Mouse (Mus musculus): ENCODE measurements at regions not wholly inside any gene's neighbourhood (a gene's known extent, or its start where the extent isn't known, plus 50 kb on each side); places are given as distances from the start of the nearest gene placed in this dataset.

DNA sequence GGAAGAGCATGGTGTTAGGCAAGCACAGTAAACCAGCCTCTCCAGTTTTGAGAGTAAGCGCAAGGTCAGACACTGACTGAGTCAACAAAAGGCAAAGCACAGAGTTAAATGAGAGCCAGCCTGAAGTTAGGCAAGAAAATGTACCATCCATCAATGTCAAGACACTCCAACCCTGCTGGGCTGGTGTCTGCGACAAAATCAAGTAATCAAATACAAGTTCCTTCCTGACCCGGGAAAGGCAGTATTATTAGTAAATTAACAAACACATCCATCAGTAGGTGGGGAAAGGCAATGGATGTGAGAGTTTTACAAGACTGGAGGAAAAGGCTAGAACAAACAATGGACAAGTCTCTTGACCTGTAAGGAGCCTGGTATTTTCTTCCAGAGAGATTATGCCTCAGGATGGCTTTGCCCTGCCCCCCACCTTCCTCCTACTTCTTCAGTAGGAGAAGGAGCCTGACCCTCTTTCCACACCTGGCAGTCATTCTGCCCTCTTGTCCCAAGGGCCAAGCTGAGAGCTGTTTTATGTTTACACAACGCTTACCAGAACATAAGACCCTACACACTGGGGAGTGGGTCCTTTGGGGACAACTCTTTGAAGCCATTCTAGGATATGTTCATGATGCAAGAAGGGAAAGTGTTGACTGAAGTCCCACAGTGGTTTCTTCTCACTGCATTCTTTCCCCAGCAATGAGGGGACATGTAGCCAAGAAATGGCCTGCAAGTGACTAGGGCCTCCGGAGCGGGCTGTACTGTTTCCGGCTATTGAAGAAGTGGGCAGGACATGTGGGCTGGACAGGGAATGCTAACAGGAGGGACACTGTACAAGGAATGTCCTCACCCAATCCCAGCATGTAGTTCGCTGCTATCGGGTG is 461.7 kb upstream of the Gm10131 start:
- H3K4me1 ChIP-seq (ENCODE audit: control insufficient read depth, insufficient read depth, low read length), result peaks cover 2% of the 10 kb centered on the region; the same call in 1 of the 2 replicates
- no peak overlapping the region for H3K4me2 ChIP-seq (ENCODE audit: low read depth, low read length)
- H3K27ac ChIP-seq (ENCODE audit: low read length), result peak overlapping the region; percentile 31; the same call in 1 of the 2 replicates
- H3K9me3 ChIP-seq (replicated peaks; ENCODE audit: control insufficient read depth, low read length), result no peaks in the 10 kb centered on the region
- no peaks in the 10 kb centered on the region for H3K36me3 ChIP-seq (ENCODE audit: control insufficient read depth, insufficient read depth)
- no peaks in the 10 kb centered on the region for H3K27me3 ChIP-seq (ENCODE audit: control insufficient read depth, insufficient read depth, low read length)
- H3K4me3 ChIP-seq (ENCODE audit: low read length), result no peak overlapping the region
- ATAC-seq (replicated peaks; ENCODE audit: extremely low read depth, insufficient read depth, low FRiP score), result no peak
- no peak overlapping the region for H3K9ac ChIP-seq (ENCODE audit: low read length)
- WGBS, result 50% methylated on average over 9 of the region's 9 CpGs

DNA sequence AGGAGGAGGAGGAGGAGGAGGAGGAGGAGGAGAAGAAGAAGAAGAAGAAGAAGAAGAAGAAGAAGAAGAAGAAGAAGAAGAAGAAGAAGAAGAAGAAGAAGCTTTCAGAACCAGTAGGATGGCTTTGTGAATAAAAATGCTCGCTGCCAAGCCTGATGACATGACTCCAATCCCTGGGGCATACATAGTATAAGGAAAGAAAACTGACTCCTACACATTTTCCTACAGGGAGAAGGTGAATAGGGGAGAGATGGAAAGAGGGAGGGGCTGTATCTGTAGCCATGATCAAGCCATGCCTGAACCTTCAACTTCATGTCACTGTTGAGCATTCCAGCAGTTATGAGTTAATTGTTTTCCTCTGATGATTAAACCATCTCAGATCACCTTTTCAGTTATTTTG is 460.2 kb upstream of the Gm10131 start:
- H3K27me3 ChIP-seq (ENCODE audit: control insufficient read depth, insufficient read depth, low read length), result no peaks in the 10 kb centered on the region
- peaks cover 2% of the 10 kb centered on the region; the same call in 1 of the 2 replicates for H3K4me1 ChIP-seq (ENCODE audit: control insufficient read depth, insufficient read depth, low read length)

DNA sequence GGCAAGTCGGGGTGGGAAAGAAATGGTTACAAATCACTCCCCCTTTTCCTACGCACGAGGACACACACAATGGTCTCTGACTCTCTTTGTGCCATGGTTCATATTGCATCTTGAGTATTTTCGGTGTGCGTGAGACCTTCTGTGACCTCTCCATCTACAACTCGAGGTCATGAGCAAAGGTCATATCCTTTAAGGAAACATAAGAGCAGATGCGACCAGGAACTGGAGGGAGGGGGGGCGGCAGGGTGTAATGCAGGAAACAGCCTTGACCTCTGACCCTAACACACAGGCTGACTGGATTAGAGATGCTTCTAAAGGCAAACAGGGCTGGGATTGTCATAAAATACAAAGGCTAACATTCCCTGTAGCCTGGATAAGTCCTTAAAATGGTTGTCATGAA is 450.7 kb upstream of the Gm10131 start:
- H3K4me1 ChIP-seq (ENCODE audit: control insufficient read depth, insufficient read depth, low read length), result no peaks in the 10 kb centered on the region
- H3K9ac ChIP-seq (ENCODE audit: low read length), result no peak overlapping the region
- peaks cover 4% of the 10 kb centered on the region; the same call in 1 of the 2 replicates for H3K9me3 ChIP-seq (replicated peaks; ENCODE audit: control insufficient read depth, low read length)
- no peaks in the 10 kb centered on the region for H3K27me3 ChIP-seq (ENCODE audit: control insufficient read depth, insufficient read depth, low read length)
- H3K36me3 ChIP-seq (ENCODE audit: control insufficient read depth, insufficient read depth), result no peaks in the 10 kb centered on the region
- no peak overlapping the region for H3K4me2 ChIP-seq (ENCODE audit: low read depth, low read length)
- ATAC-seq (replicated peaks; ENCODE audit: extremely low read depth, insufficient read depth, low FRiP score), result no peak
- H3K27ac ChIP-seq (ENCODE audit: low read length), result no peak overlapping the region
- WGBS, result 62% methylated on average over 8 of the region's 8 CpGs
- no peak overlapping the region for H3K4me3 ChIP-seq (ENCODE audit: low read length)

More for the DNA sequence above, 460.2 kb upstream of the Gm10131 start:
- 88% methylated on average over 1 of the region's 1 CpGs for WGBS
- no peak for ATAC-seq (replicated peaks; ENCODE audit: extremely low read depth, insufficient read depth, low FRiP score)
- Histone ChIP-seq H3K4me2 (ENCODE audit: low read depth, low read length) (no peak overlapping the region), H3K36me3 (ENCODE audit: control insufficient read depth, insufficient read depth) (no peaks in the 10 kb centered on the region), H3K27ac (ENCODE audit: low read length) (no peak overlapping the region), H3K9me3 (replicated peaks; ENCODE audit: control insufficient read depth, low read length) (no peaks in the 10 kb centered on the region), H3K4me3 (ENCODE audit: low read length) (no peak overlapping the region), H3K9ac (ENCODE audit: low read length) (no peak overlapping the region)

DNA sequence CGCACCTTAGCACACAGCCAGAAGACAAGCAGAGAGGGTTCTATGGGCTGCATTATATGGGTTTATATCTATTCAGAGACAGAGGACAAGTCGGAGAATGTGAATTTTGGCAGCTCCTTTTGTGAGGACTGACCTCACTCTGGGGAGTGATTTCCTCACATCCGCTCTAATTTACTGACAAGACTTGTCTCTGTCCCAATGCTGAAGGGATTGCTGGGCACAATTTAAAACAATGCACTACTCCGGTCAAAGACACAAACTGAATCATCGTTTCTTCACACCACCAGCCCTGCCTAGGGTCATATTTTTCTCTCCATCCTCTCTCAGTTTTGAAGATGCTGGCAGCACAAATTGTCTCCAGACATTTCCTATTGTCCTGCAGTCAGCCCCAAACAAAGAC is 438.2 kb upstream of the Gm10131 start:
- 59% methylated on average over 5 of the region's 5 CpGs for WGBS
- Histone ChIP-seq H3K9me3 (replicated peaks; ENCODE audit: control insufficient read depth, low read length) (no peaks in the 10 kb centered on the region), H3K9ac (ENCODE audit: low read length) (no peak overlapping the region), H3K4me2 (ENCODE audit: low read depth, low read length) (no peak overlapping the region), H3K4me3 (ENCODE audit: low read length) (no peak overlapping the region), H3K27ac (ENCODE audit: low read length) (no peak overlapping the region), H3K36me3 (ENCODE audit: control insufficient read depth, insufficient read depth) (no peaks in the 10 kb centered on the region), H3K27me3 (ENCODE audit: control insufficient read depth, insufficient read depth, low read length) (no peaks in the 10 kb centered on the region), H3K4me1 (ENCODE audit: control insufficient read depth, insufficient read depth, low read length) (no peaks in the 10 kb centered on the region)
- ATAC-seq (replicated peaks; ENCODE audit: extremely low read depth, insufficient read depth, low FRiP score), result no peak

DNA sequence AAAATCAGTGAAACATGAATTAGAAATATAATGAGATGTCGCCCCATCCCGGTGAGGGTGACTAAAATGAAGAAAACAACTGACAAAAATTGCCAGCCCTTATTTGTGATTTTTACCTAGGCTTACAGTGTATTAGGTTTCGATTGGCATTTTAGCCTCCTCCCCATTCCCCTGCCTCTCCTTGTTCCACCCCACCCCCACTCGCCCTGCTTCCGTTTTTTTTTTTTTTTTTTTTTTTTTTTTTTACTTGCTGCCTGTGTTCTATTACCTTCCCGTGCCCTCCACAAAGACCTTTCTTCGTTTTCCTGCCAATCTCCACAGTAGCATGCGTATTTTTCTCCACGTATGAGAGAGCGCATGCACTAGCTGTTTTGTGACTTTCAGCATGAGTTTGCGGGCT is 435.3 kb upstream of the Gm10131 start:
- no peaks in the 10 kb centered on the region for H3K4me1 ChIP-seq (ENCODE audit: control insufficient read depth, insufficient read depth, low read length)
- H3K36me3 ChIP-seq (ENCODE audit: control insufficient read depth, insufficient read depth), result no peaks in the 10 kb centered on the region
- H3K9me3 ChIP-seq (replicated peaks; ENCODE audit: control insufficient read depth, low read length), result no peaks in the 10 kb centered on the region
- no peaks in the 10 kb centered on the region for H3K27me3 ChIP-seq (ENCODE audit: control insufficient read depth, insufficient read depth, low read length)
- ATAC-seq (replicated peaks; ENCODE audit: extremely low read depth, insufficient read depth, low FRiP score), result no peak
- peak overlapping the region; percentile 51 for H3K4me2 ChIP-seq (ENCODE audit: low read depth, low read length)
- peak overlapping the region; percentile 29 for H3K4me3 ChIP-seq (ENCODE audit: low read length)
- H3K9ac ChIP-seq (ENCODE audit: low read length), result no peak overlapping the region
- WGBS, result 18% methylated on average over 11 of the region's 11 CpGs
- no peak overlapping the region for H3K27ac ChIP-seq (ENCODE audit: low read length)

DNA sequence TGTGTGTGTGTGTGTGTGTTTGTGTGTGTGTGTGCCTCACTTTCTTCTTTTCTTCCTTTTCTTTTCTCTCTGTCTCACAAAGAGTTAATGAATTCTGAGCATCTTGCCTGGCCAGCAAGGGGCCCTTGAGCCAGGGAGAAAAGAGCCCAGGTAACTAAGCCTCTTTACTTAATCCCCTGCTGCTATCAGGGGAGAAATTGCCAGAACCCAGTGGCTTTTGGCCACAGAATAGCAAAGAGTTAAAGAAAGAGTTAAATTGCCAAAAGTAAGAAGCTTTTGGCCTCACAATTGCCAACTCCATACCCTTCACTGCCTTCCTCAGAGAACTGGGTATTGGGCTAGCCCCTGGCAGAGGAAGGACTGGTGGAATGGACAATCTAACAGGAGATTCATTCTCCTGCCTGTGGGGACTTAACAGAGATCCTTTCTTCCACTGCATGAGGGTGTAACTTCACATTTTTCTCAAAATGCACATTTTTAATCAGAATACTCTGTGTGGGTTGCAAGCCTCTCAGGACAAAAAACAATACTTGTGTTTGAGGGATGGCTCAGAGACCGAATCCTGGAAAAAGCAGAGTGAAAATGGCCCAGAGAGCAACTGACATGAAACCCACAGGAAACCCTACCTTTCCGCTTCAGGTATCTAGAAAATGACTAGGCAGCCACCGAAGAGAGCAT is 431.0 kb upstream of the Gm10131 start:
- H3K4me1 ChIP-seq (ENCODE audit: control insufficient read depth, insufficient read depth, low read length), result no peaks in the 10 kb centered on the region
- H3K4me3 ChIP-seq (ENCODE audit: low read length), result no peak overlapping the region
- H3K27me3 ChIP-seq (ENCODE audit: control insufficient read depth, insufficient read depth, low read length), result no peaks in the 10 kb centered on the region
- H3K4me2 ChIP-seq (ENCODE audit: low read depth, low read length), result no peak overlapping the region
- ATAC-seq (replicated peaks; ENCODE audit: extremely low read depth, insufficient read depth, low FRiP score), result no peak
- no peaks in the 10 kb centered on the region for H3K9me3 ChIP-seq (replicated peaks; ENCODE audit: control insufficient read depth, low read length)
- H3K27ac ChIP-seq (ENCODE audit: low read length), result no peak overlapping the region
- WGBS, result 66% methylated on average over 3 of the region's 3 CpGs
- H3K9ac ChIP-seq (ENCODE audit: low read length), result no peak overlapping the region
- H3K36me3 ChIP-seq (ENCODE audit: control insufficient read depth, insufficient read depth), result no peaks in the 10 kb centered on the region

DNA sequence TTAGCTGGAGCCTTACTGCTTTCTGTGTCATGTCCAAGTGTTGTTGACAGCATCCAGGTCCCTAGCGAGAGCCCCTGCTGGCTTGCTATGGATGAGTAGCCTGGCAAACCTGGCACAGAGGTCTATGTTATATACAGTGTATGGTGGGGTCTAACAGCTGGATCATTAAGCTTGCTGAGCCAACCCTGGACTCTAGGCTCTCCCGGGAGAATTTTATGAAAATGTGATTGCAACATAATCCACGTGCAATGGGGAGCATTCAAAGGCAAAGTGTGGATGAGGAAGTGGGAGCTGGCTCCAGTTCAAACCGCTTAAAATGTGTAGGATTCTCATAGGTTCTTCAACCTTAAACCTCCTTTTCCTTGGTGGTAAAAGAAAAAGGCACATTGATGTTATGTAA is 427.7 kb upstream of the Gm10131 start:
- 42% methylated on average over 4 of the region's 4 CpGs for WGBS

DNA sequence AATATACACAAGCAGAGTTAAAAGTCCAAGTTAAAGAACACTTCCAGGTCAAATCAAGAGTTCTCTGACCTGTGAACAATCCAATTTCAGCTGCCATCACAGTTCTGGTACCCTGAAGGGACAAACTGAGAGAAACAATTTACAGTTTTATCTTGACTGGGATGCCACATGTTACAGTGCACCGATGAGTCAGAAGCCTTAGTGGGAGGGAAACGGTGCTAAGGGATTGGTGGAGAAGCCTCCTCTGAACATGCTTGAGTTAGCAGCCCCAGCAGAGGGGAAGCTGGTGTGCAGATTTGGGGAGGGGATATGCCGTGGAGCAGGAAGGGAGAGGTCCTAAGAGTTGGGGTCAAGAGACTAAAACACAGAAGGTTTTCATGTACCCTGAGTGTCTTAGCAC is 423.9 kb upstream of the Gm10131 start:
- Histone ChIP-seq H3K36me3 (ENCODE audit: control insufficient read depth, insufficient read depth) (no peaks in the 10 kb centered on the region), H3K4me3 (ENCODE audit: low read length) (no peak overlapping the region), H3K27me3 (ENCODE audit: control insufficient read depth, insufficient read depth, low read length) (no peaks in the 10 kb centered on the region), H3K4me1 (ENCODE audit: control insufficient read depth, insufficient read depth, low read length) (peaks cover 11% of the 10 kb centered on the region), H3K27ac (ENCODE audit: low read length) (no peak overlapping the region), H3K4me2 (ENCODE audit: low read depth, low read length) (no peak overlapping the region), H3K9me3 (replicated peaks; ENCODE audit: control insufficient read depth, low read length) (no peaks in the 10 kb centered on the region), H3K9ac (ENCODE audit: low read length) (no peak overlapping the region)
- 58% methylated on average over 3 of the region's 3 CpGs for WGBS
- no peak for ATAC-seq (replicated peaks; ENCODE audit: extremely low read depth, insufficient read depth, low FRiP score)

More for the DNA sequence above, 427.7 kb upstream of the Gm10131 start:
- no peak for ATAC-seq (replicated peaks; ENCODE audit: extremely low read depth, insufficient read depth, low FRiP score)
- no peak overlapping the region for H3K27ac ChIP-seq (ENCODE audit: low read length)
- H3K4me3 ChIP-seq (ENCODE audit: low read length), result no peak overlapping the region
- no peaks in the 10 kb centered on the region for H3K9me3 ChIP-seq (replicated peaks; ENCODE audit: control insufficient read depth, low read length)
- H3K4me2 ChIP-seq (ENCODE audit: low read depth, low read length), result no peak overlapping the region
- no peaks in the 10 kb centered on the region for H3K4me1 ChIP-seq (ENCODE audit: control insufficient read depth, insufficient read depth, low read length)
- no peaks in the 10 kb centered on the region for H3K36me3 ChIP-seq (ENCODE audit: control insufficient read depth, insufficient read depth)
- no peaks in the 10 kb centered on the region for H3K27me3 ChIP-seq (ENCODE audit: control insufficient read depth, insufficient read depth, low read length)
- H3K9ac ChIP-seq (ENCODE audit: low read length), result no peak overlapping the region

DNA sequence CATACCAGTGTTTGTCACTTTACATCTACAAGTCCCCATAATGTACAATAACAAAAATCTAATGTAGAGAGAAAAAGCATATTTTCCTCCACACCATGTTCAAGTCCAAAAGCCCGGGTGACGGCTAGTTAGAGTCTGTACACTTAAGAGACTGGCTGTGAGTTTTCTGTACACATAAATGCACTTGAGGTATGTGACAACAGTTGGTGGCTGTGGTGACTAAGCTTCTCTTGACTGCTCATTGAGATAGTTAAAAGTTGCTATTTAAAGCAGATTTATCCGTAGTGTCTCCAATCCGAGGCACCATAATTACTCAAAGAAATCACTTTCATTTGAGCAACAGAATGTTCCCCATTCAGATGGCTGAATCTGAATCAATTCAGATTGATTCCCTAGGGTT is 421.9 kb upstream of the Gm10131 start:
- H3K4me1 ChIP-seq (ENCODE audit: control insufficient read depth, insufficient read depth, low read length), result peaks cover 11% of the 10 kb centered on the region
- no peaks in the 10 kb centered on the region for H3K36me3 ChIP-seq (ENCODE audit: control insufficient read depth, insufficient read depth)
- no peak overlapping the region for H3K4me3 ChIP-seq (ENCODE audit: low read length)
- no peak overlapping the region for H3K27ac ChIP-seq (ENCODE audit: low read length)
- no peaks in the 10 kb centered on the region for H3K27me3 ChIP-seq (ENCODE audit: control insufficient read depth, insufficient read depth, low read length)
- no peak overlapping the region for H3K4me2 ChIP-seq (ENCODE audit: low read depth, low read length)
- whole genome bisulfite sequencing, result 37% methylated on average over 4 of the region's 4 CpGs
- no peaks in the 10 kb centered on the region for H3K9me3 ChIP-seq (replicated peaks; ENCODE audit: control insufficient read depth, low read length)
- H3K9ac ChIP-seq (ENCODE audit: low read length), result no peak overlapping the region
- 0 out of 2 replicates have a peak, but pooled peaks have one; percentile 28 for ATAC-seq (replicated peaks; ENCODE audit: extremely low read depth, insufficient read depth, low FRiP score)
